ENCODE assay signal across 8 mouse cellular contexts in the genomic region with DNA sequence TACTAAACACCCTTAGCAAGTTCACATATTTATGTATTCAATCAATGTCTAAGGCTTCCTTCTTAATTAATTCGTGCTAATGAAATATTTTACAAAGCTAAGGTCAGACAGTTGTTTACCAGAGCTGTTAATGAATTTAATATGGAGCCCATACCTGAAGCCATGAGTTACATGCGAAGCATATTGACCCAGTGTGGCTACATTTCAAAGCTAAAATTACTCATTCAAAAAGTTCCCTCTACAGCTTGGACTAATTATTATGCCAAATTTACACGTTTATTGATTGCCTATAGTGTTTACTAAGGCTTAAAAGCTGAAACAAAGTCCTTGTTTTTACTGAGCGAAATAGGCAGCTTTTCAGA. TPM values are rescaled to one million over a fixed set of nuclear protein-coding genes. Genes with fewer than 3 reads are reported as not detected.
A peak's percentile ranks its signal among the peaks of the same experiment; 100 is the strongest.
DNase-seq lines count a peak whose midpoint lies in the region; ATAC-seq and TF ChIP-seq lines count a peak whose summit lies in the region.

No protein-coding gene starts in this region.

- intact Hi-C loops in heart, postnatal 14 days (cut with DNase I), result no loop called here

- DNase-seq in heart, postnatal 14 days, result no peak
- no peak for DNase-seq in hindbrain, embryonic 14.5 days (ENCODE audit: low spot score)
- no peak for DNase-seq in thymus, postnatal 36 days
- no peak for DNase-seq in ovary, postnatal 36 days (ENCODE audit: low spot score)
- DNase-seq in kidney, postnatal 10 days, result no peak

- no peak for ATAC-seq in heart, embryonic 15.5 days (replicated peaks; ENCODE audit: insufficient number of reproducible peaks, insufficient read depth, low FRiP score, low read depth)
- peak; percentile 28; the same call in 1 of the 2 replicates for ATAC-seq in hindbrain, embryonic 14.5 days (ENCODE audit: low FRiP score)
- no peak; the same call in none of the 2 replicates for ATAC-seq in midbrain, embryonic 12.5 days (ENCODE audit: low FRiP score, low read depth)

- H3K27me3 ChIP-seq in heart, embryonic 15.5 days, result no peaks in the 10 kb centered on the region
- H3K27me3 ChIP-seq in hindbrain, embryonic 14.5 days (ENCODE audit: control insufficient read depth, insufficient read depth, low read length), result no peaks in the 10 kb centered on the region
- H3K27me3 ChIP-seq in midbrain, embryonic 12.5 days, result no peaks in the 10 kb centered on the region

- peaks cover 4% of the 10 kb centered on the region; the same call in 1 of the 2 replicates for H3K36me3 ChIP-seq in heart, embryonic 15.5 days
- peaks cover 4% of the 10 kb centered on the region for H3K36me3 ChIP-seq in hindbrain, embryonic 14.5 days (replicated peaks; ENCODE audit: control insufficient read depth, insufficient read depth)
- H3K36me3 ChIP-seq in midbrain, embryonic 12.5 days, result peaks cover 10% of the 10 kb centered on the region

- 49% methylated on average over 4 of the region's 4 CpGs for WGBS in heart, embryonic 15.5 days
- 41% methylated on average over 4 of the region's 4 CpGs for WGBS in hindbrain, embryonic 14.5 days
- WGBS in midbrain, embryonic 12.5 days, result 47% methylated on average over 4 of the region's 4 CpGs

- H3K4me2 ChIP-seq in heart, embryonic 15.5 days, result peak overlapping the region; percentile 61
- peak overlapping the region; percentile 68 for H3K4me2 ChIP-seq in hindbrain, embryonic 14.5 days (replicated peaks)
- peak overlapping the region; percentile 48 for H3K4me2 ChIP-seq in midbrain, embryonic 12.5 days (replicated peaks)

- H3K4me3 ChIP-seq in heart, embryonic 15.5 days, result peak overlapping the region; percentile 84
- peak overlapping the region; percentile 29; the same call in 1 of the 2 replicates for H3K4me3 ChIP-seq in bone marrow macrophage, adult 2 months (ENCODE audit: insufficient read depth, low read length)
- H3K4me3 ChIP-seq in hindbrain, embryonic 14.5 days (replicated peaks; ENCODE audit: low read length), result peak overlapping the region; percentile 97
- H3K4me3 ChIP-seq in midbrain, embryonic 12.5 days, result peak overlapping the region; percentile 95

- H3K9me3 ChIP-seq in heart, embryonic 15.5 days (replicated peaks), result no peaks in the 10 kb centered on the region
- H3K9me3 ChIP-seq in hindbrain, embryonic 14.5 days (ENCODE audit: control insufficient read depth, low read length), result no peaks in the 10 kb centered on the region
- no peaks in the 10 kb centered on the region for H3K9me3 ChIP-seq in midbrain, embryonic 12.5 days

- TF ChIP-seq CTCF in bone marrow macrophage, adult 2 months (IDR thresholded peaks at IDR 0.05; ENCODE audit: low read depth, low read length), result no peak

- no peak overlapping the region for H3K27ac ChIP-seq in heart, embryonic 15.5 days
- H3K27ac ChIP-seq in bone marrow macrophage, adult 2 months (ENCODE audit: insufficient read depth, low read depth, low read length), result no peak overlapping the region
- no peak overlapping the region; the same call in 1 of the 2 replicates for H3K27ac ChIP-seq in hindbrain, embryonic 14.5 days
- H3K27ac ChIP-seq in midbrain, embryonic 12.5 days (replicated peaks), result no peak overlapping the region

- peaks cover 14% of the 10 kb centered on the region for H3K4me1 ChIP-seq in heart, embryonic 15.5 days (replicated peaks)
- peaks cover 7% of the 10 kb centered on the region; the same call in 1 of the 2 replicates for H3K4me1 ChIP-seq in bone marrow macrophage, adult 2 months (ENCODE audit: control insufficient read depth, insufficient read depth, low read length)
- H3K4me1 ChIP-seq in hindbrain, embryonic 14.5 days (replicated peaks; ENCODE audit: control insufficient read depth, insufficient read depth, low read length), result peaks cover 18% of the 10 kb centered on the region
- H3K4me1 ChIP-seq in midbrain, embryonic 12.5 days, result peaks cover 13% of the 10 kb centered on the region

- TF ChIP-seq POLR2A in bone marrow macrophage, adult 2 months (IDR thresholded peaks at IDR 0.05; ENCODE audit: borderline replicate concordance, low read depth, low read length), result no peak

- H3K9ac ChIP-seq in heart, embryonic 15.5 days, result no peak overlapping the region
- H3K9ac ChIP-seq in hindbrain, embryonic 14.5 days, result peak overlapping the region; percentile 53
- H3K9ac ChIP-seq in midbrain, embryonic 12.5 days (replicated peaks), result no peak overlapping the region

RNA-seq across cellular contexts. Expression of gene Hbs1l, which starts 0.4 kb away (rescaled TPM):
- 59.2 and 65.0 TPM in 2 replicates for polyA plus RNA-seq in heart, embryonic 15.5 days (2015; fragmentation: Nextera tagmentation; extraction: Ambion mirVana)
- total RNA-seq in heart, postnatal 14 days (2021), result 10 to 100 TPM; 63.3 to 64.1 TPM
- 27.4 and 30.0 TPM in 2 replicates for polyA plus RNA-seq in bone marrow macrophage, adult 2 months (2012; ENCODE audit: insufficient read depth, insufficient read length, missing spikeins)
- 92.5 and 102 TPM in 2 replicates for polyA plus RNA-seq in hindbrain, embryonic 14.5 days (2014; fragmentation: Nextera tagmentation; extraction: Ambion mirVana)
- polyA plus RNA-seq in midbrain, embryonic 12.5 days (2016; fragmentation: Nextera tagmentation; extraction: Ambion mirVana), result 128 TPM in 2 replicates

Comparison
In these comparisons a context has a peak if more than half of its experiments do, and no peak if none do; other contexts are left out.
1. H3K4me3 ChIP-seq: peak in every context shown above with its lines; median percentile 97 in hindbrain, embryonic 14.5 days; 95 in midbrain, embryonic 12.5 days; 84 in heart, embryonic 15.5 days; 29 in bone marrow macrophage, adult 2 months.